ENCODE assay signal across 7 mouse cellular contexts in the genomic region with DNA sequence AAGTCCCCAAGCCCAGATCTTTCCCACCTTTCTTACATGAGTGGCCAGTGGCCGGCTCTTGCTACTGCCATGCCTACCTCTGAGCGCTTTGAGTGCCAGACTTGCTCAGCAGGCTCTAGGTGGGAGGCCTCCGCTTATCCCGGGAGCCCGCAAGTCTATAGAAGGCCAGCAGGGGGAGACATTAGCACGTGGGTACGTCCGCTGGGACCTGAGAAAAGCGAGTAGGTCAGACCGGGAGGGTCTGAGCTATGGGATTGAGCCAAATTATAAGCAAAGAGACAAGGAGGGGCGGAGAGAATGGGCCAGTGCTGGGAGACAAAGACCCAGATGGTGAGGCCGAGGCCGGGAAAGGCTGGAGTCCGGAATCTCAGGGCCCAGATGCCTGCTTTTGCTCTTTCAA. TPM values are rescaled to one million over a fixed set of nuclear protein-coding genes. Genes with fewer than 3 reads are reported as not detected.
DNase-seq lines count a peak whose midpoint lies in the region; ATAC-seq lines count a peak whose summit lies in the region.

No protein-coding gene starts in this region.

- H3K4me2 ChIP-seq in intestine, embryonic 15.5 days (replicated peaks): peak overlapping the region; percentile 70

- DNase-seq in adrenal gland, postnatal 10 days: peak; percentile 88
- DNase-seq in embryo, embryonic 11.5 days (ENCODE audit: low read depth, low spot score): peak; percentile 75
- peak; percentile 46 to 68 for DNase-seq in gastrocnemius, postnatal 4 days (ENCODE audit: low spot score in 2 of 2)
- peak; percentile 76 to 89 for DNase-seq in left cerebral cortex, postnatal 25 days (ENCODE audit: low spot score in 2 of 2)
- peak; percentile 89 for DNase-seq in mesoderm, embryonic 11.5 days (ENCODE audit: low read depth, low spot score)
- peak; percentile 67 for DNase-seq in right cerebral cortex, postnatal 4 days

- peaks cover 5% of the 10 kb centered on the region for H3K4me1 ChIP-seq in intestine, embryonic 15.5 days (replicated peaks)

- no peaks in the 10 kb centered on the region for H3K36me3 ChIP-seq in intestine, embryonic 15.5 days

- peak overlapping the region; percentile 82; the same call in 1 of the 2 replicates for H3K27ac ChIP-seq in intestine, embryonic 15.5 days

- peak overlapping the region; percentile 62; the same call in 1 of the 2 replicates for H3K4me3 ChIP-seq in intestine, embryonic 15.5 days (replicated peaks)

- intact Hi-C loops in left cerebral cortex, postnatal 25 days (cut with DNase I): loop anchor here (1.0 to 10.0 kb wide), 7 partner anchors 62 to 1347 kb away; no protein-coding TSS in a partner anchor

- 0 out of 2 replicates have a peak, but pooled peaks cover 4% of the 10 kb centered on the region for H3K27me3 ChIP-seq in intestine, embryonic 15.5 days (replicated peaks)

- no peak overlapping the region for H3K9ac ChIP-seq in intestine, embryonic 15.5 days

- 25% methylated on average over 14 of the region's 14 CpGs for WGBS in intestine, embryonic 15.5 days

- peak; percentile 29 for ATAC-seq in intestine, embryonic 15.5 days

- no peaks in the 10 kb centered on the region for H3K9me3 ChIP-seq in intestine, embryonic 15.5 days

RNA-seq across cellular contexts. Expression of gene Efnb1, which starts 1.0 kb away (rescaled TPM):
- total RNA-seq in adrenal gland, postnatal 10 days (2021): 10 to 100 TPM; 48.2 to 53.3 TPM
- 10 to 100 TPM; 26.5 to 33.2 TPM for total RNA-seq in gastrocnemius, postnatal 4 days (2021)
- polyA plus RNA-seq in intestine, embryonic 15.5 days (2015; fragmentation: Nextera tagmentation; extraction: Ambion mirVana): 30.8 and 31.4 TPM in 2 replicates
- 10 to 100 TPM; 12.8 to 19.3 TPM for total RNA-seq in left cerebral cortex, postnatal 25 days (2021)

Comparison
In these comparisons a context has a peak if more than half of its experiments do, and no peak if none do; other contexts are left out.
1. Peak in every context shown above with its lines: DNase-seq, ATAC-seq, H3K4me3 ChIP-seq and H3K27ac ChIP-seq.